Mouse (Mus musculus) granulocyte monocyte progenitor cell, adult 5-6 weeks (primary cell): Measurements from ENCODE around the gene Olfr1026. TPM values are rescaled to one million over a fixed set of nuclear protein-coding genes. Genes with fewer than 3 reads are reported as not detected.

Experiments
- ATAC-seq: replicated peaks from 2 replicates; pipeline ENCODE4 v1.8.0; 2016; ENCODE audit warnings: mild to moderate bottlenecking, moderate TSS enrichment, inconsistent platforms; ENCODE audit not compliant: poor library complexity, severe bottlenecking
- total RNA-seq, 2 experiments: library from RNA; stranded (forward) in 1 of 2; stranded (reverse) in 1 of 2; fragments of 200-712, 200-1000 nt in 1 of 2; fragments of >200 nt in 1 of 2; fragmentation: Nextera tagmentation in 1 of 2; gene quantifications; 2 replicates each; pipeline ENCODE4 v1.2.3; 2014 to 2017

Gene Olfr1026
- total RNA-seq (2014; fragmentation: Nextera tagmentation), result not detected in 2 replicates
- total RNA-seq (2017), result not detected in 2 replicates

GRCm38 (mm10) chr2:85921258-85921657 lies at the start of gene Olfr1026:
TSS of gene Olfr1026 (plus strand) at chr2:85921558.
- no peak for ATAC-seq

- no peak for ATAC-seq
Observed at GRCm38 (mm10) chr2:85885340-85885739, 36.0 kb upstream of the Olfr1026 start, which contains the start of gene Olfr1023. TSS of gene Olfr1023 (plus strand) at chr2:85885640.

DNA sequence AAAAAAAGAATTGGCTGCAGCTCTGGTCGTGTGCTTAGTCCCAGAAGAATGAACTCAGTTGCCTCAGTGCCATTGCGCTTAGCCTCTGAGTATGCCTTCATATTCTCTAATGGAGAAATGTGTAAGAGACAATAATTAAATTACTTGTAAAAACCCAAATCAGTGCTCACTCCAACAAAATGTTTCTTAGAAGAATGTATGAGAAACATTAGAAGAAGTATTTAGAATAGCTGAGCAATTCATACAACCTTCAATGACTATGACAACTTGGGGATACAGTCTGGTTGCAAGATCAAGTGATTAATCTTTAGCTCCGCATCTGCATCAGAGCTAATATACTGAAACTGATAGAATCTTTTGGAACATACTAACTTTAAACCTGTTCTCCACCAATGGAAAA lies 16.4 kb upstream of the Olfr1026 start, which contains the start of gene Olfr1024:
Olfr1024 (minus strand) TSS at position 101 of the 400 bp plus-strand sequence.
- no peak for ATAC-seq

DNA sequence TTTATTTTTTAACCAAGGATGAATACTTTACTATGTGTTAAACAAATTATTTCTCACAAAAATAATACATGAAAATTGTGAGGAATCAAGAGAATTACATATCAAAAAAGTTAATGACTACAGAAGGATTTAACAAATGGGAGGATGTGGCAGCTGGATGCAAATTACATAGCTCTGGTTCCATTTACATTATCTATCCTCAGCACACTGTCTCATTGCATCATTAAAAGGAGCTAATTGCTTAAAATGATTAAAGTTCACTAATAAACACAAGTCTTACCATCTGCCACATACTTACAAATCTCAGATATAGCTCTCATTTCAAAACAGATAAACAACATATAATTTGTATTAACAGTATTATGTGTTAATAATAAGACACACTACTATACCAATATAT lies 8.2 kb upstream of the Olfr1026 start:
- no peak for ATAC-seq

- ATAC-seq, result no peak
Observed at GRCm38 (mm10) chr2:85914893-85915292, 6.5 kb upstream of the Olfr1026 start, which contains the start of gene Olfr1025-ps1. TSS of gene Olfr1025-ps1 (plus strand) at chr2:85915193.

GRCm38 (mm10) chr2:85950137-85950536 lies 28.8 kb downstream of the Olfr1026 start, which contains the start of gene Olfr1028:
TSS of gene Olfr1028 (plus strand) at chr2:85950437.
- ATAC-seq, result no peak

DNA sequence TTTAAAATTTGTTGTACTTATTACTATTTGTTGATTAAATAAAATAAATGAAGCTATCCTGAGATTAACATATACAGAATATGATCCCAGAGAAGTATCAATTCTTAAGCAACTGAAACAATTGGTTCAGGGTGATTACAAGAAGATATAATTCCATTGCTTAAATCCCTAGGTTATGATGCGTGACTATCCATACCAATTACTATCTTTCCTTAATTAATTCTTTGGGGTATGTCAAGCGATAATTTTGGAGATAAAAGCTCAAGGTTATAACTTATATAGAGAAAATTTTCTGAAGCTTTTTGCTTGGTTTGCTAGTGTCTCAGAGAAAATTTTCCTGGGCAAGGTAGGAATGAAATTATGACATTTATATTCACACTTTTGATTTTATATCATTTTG lies 52.2 kb downstream of the Olfr1026 start, which contains the start of gene Olfr1029:
Olfr1029 (plus strand) TSS at position 301 of the 400 bp plus-strand sequence.
- no peak for ATAC-seq

Other genes with a start within 250 kb of the Olfr1026 start
- not detected in 2 replicates for gene Olfr1006, start 242.8 kb upstream of the Olfr1026 start, total RNA-seq (2014; fragmentation: Nextera tagmentation)
- gene Olfr1006, start 242.8 kb upstream of the Olfr1026 start, total RNA-seq (2017), result not detected in 2 replicates
- not detected in 2 replicates for gene Olfr1008, start 232.1 kb upstream of the Olfr1026 start, total RNA-seq (2014; fragmentation: Nextera tagmentation)
- gene Olfr1008, start 232.1 kb upstream of the Olfr1026 start, total RNA-seq (2017), result not detected in 2 replicates
- gene Olfr1009, start 206.1 kb upstream of the Olfr1026 start, total RNA-seq (2014; fragmentation: Nextera tagmentation), result not detected in 2 replicates
- gene Olfr1009, start 206.1 kb upstream of the Olfr1026 start, total RNA-seq (2017), result not detected in 2 replicates
- gene Olfr1012, start 158.8 kb upstream of the Olfr1026 start, total RNA-seq (2014; fragmentation: Nextera tagmentation), result not detected in 2 replicates
- not detected in 2 replicates for gene Olfr1012, start 158.8 kb upstream of the Olfr1026 start, total RNA-seq (2017)
- gene Olfr1013, start 154.5 kb upstream of the Olfr1026 start, total RNA-seq (2014; fragmentation: Nextera tagmentation), result not detected in 2 replicates
- gene Olfr1013, start 154.5 kb upstream of the Olfr1026 start, total RNA-seq (2017), result not detected in 2 replicates
- not detected in 2 replicates for gene Olfr1014, start 148.8 kb upstream of the Olfr1026 start, total RNA-seq (2014; fragmentation: Nextera tagmentation)
- not detected in 2 replicates for gene Olfr1014, start 148.8 kb upstream of the Olfr1026 start, total RNA-seq (2017)
- not detected in 2 replicates for gene Olfr1015, start 139.5 kb upstream of the Olfr1026 start, total RNA-seq (2014; fragmentation: Nextera tagmentation)
- gene Olfr1015, start 139.5 kb upstream of the Olfr1026 start, total RNA-seq (2017), result not detected in 2 replicates
- gene Olfr1016, start 119.0 kb upstream of the Olfr1026 start, total RNA-seq (2014; fragmentation: Nextera tagmentation), result not detected in 2 replicates
- not detected in 2 replicates for gene Olfr1016, start 119.0 kb upstream of the Olfr1026 start, total RNA-seq (2017)
- gene Olfr1018, start 103.1 kb upstream of the Olfr1026 start, total RNA-seq (2014; fragmentation: Nextera tagmentation), result not detected in 2 replicates
- gene Olfr1018, start 103.1 kb upstream of the Olfr1026 start, total RNA-seq (2017), result not detected in 2 replicates
- not detected in 2 replicates for gene Olfr1019, start 76.1 kb upstream of the Olfr1026 start, total RNA-seq (2014; fragmentation: Nextera tagmentation)
- gene Olfr1019, start 76.1 kb upstream of the Olfr1026 start, total RNA-seq (2017), result not detected in 2 replicates
- gene Olfr1020, start 74.5 kb upstream of the Olfr1026 start, total RNA-seq (2014; fragmentation: Nextera tagmentation), result not detected in 2 replicates
- gene Olfr1020, start 74.5 kb upstream of the Olfr1026 start, total RNA-seq (2017), result not detected in 2 replicates
- not detected in 2 replicates for gene Olfr1022, start 53.0 kb upstream of the Olfr1026 start, total RNA-seq (2014; fragmentation: Nextera tagmentation)
- not detected in 2 replicates for gene Olfr1022, start 53.0 kb upstream of the Olfr1026 start, total RNA-seq (2017)
- not detected in 2 replicates for gene Olfr1023, start 35.9 kb upstream of the Olfr1026 start, total RNA-seq (2014; fragmentation: Nextera tagmentation)
- gene Olfr1023, start 35.9 kb upstream of the Olfr1026 start, total RNA-seq (2017), result not detected in 2 replicates
- not detected in 2 replicates for gene Olfr1024, start 16.5 kb upstream of the Olfr1026 start, total RNA-seq (2014; fragmentation: Nextera tagmentation)
- not detected in 2 replicates for gene Olfr1024, start 16.5 kb upstream of the Olfr1026 start, total RNA-seq (2017)
- not detected in 2 replicates for gene Olfr1025-ps1, start 6.4 kb upstream of the Olfr1026 start, total RNA-seq (2014; fragmentation: Nextera tagmentation)
- gene Olfr1025-ps1, start 6.4 kb upstream of the Olfr1026 start, total RNA-seq (2017), result not detected in 2 replicates
- gene Olfr1028, start 28.9 kb downstream of the Olfr1026 start, total RNA-seq (2014; fragmentation: Nextera tagmentation), result not detected in 2 replicates
- gene Olfr1028, start 28.9 kb downstream of the Olfr1026 start, total RNA-seq (2017), result not detected in 2 replicates
- not detected in 2 replicates for gene Olfr1029, start 52.3 kb downstream of the Olfr1026 start, total RNA-seq (2014; fragmentation: Nextera tagmentation)
- gene Olfr1029, start 52.3 kb downstream of the Olfr1026 start, total RNA-seq (2017), result not detected in 2 replicates
- gene Olfr1030, start 57.7 kb downstream of the Olfr1026 start, total RNA-seq (2014; fragmentation: Nextera tagmentation), result not detected in 2 replicates
- gene Olfr1030, start 57.7 kb downstream of the Olfr1026 start, total RNA-seq (2017), result not detected in 2 replicates
- gene Olfr1031, start 68.7 kb downstream of the Olfr1026 start, total RNA-seq (2014; fragmentation: Nextera tagmentation), result not detected in 2 replicates
- gene Olfr1031, start 68.7 kb downstream of the Olfr1026 start, total RNA-seq (2017), result not detected in 2 replicates
- gene Olfr1032, start 84.0 kb downstream of the Olfr1026 start, total RNA-seq (2014; fragmentation: Nextera tagmentation), result not detected in 2 replicates
- gene Olfr1032, start 84.0 kb downstream of the Olfr1026 start, total RNA-seq (2017), result not detected in 2 replicates
- 0.71 TPM in 1 of 2 replicates, not detected in the other for gene Olfr1033, start 99.1 kb downstream of the Olfr1026 start, total RNA-seq (2014; fragmentation: Nextera tagmentation)
- gene Olfr1033, start 99.1 kb downstream of the Olfr1026 start, total RNA-seq (2017), result not detected in 2 replicates
- gene Olfr1034, start 124.3 kb downstream of the Olfr1026 start, total RNA-seq (2014; fragmentation: Nextera tagmentation), result not detected in 2 replicates
- not detected in 2 replicates for gene Olfr1034, start 124.3 kb downstream of the Olfr1026 start, total RNA-seq (2017)
- gene Olfr1036, start 152.4 kb downstream of the Olfr1026 start, total RNA-seq (2014; fragmentation: Nextera tagmentation), result not detected in 2 replicates
- gene Olfr1036, start 152.4 kb downstream of the Olfr1026 start, total RNA-seq (2017), result not detected in 2 replicates
- not detected in 2 replicates for gene Olfr1037, start 165.8 kb downstream of the Olfr1026 start, total RNA-seq (2014; fragmentation: Nextera tagmentation)
- not detected in 2 replicates for gene Olfr1037, start 165.8 kb downstream of the Olfr1026 start, total RNA-seq (2017)
- not detected in 2 replicates for gene Olfr1039, start 214.4 kb downstream of the Olfr1026 start, total RNA-seq (2014; fragmentation: Nextera tagmentation)
- not detected in 2 replicates for gene Olfr1039, start 214.4 kb downstream of the Olfr1026 start, total RNA-seq (2017)
- gene Olfr1040, start 225.2 kb downstream of the Olfr1026 start, total RNA-seq (2014; fragmentation: Nextera tagmentation), result not detected in 2 replicates
- gene Olfr1040, start 225.2 kb downstream of the Olfr1026 start, total RNA-seq (2017), result not detected in 2 replicates
- not detected in 2 replicates for gene Olfr1042, start 240.3 kb downstream of the Olfr1026 start, total RNA-seq (2014; fragmentation: Nextera tagmentation)
- not detected in 2 replicates for gene Olfr1042, start 240.3 kb downstream of the Olfr1026 start, total RNA-seq (2017)
- not detected in 2 replicates for gene Olfr1043, start 246.0 kb downstream of the Olfr1026 start, total RNA-seq (2014; fragmentation: Nextera tagmentation)
- not detected in 2 replicates for gene Olfr1043, start 246.0 kb downstream of the Olfr1026 start, total RNA-seq (2017)